Mouse (Mus musculus) lung, adult 2 months (tissue): ENCODE results near the gene Raph1.

Experiments used
- CTCF ChIP-seq: fragments of 200-500 bp; IDR thresholded peaks from 2 replicates; pipeline ENCODE4 v1.5.1; 2011; ENCODE audit warnings: mild to moderate bottlenecking, low read length, control low read depth; ENCODE audit not compliant: insufficient read depth
- POLR2A ChIP-seq: fragments of 200-500 bp; IDR thresholded peaks from 2 replicates; pipeline ENCODE4 v1.6.1; 2011; ENCODE audit warnings: low read depth, mild to moderate bottlenecking, control low read depth, low read length, borderline replicate concordance; ENCODE audit errors: extremely low read depth

- TF ChIP-seq CTCF (no peak), POLR2A (no peak)
Measured at GRCm38 (mm10) chr1:60611968-60612367, 45.1 kb upstream of the Raph1 start.
